Mouse (Mus musculus) megakaryocyte, embryonic 14.5 days (primary cell): ENCODE results near the gene Gja5.
"Not testable (repeated sequence)": the region's sequence is repeated elsewhere in the genome, so short reads cannot be mapped to it uniquely, and the experiment has no call there.

Experiments used
- FLI1 ChIP-seq: IDR thresholded peaks from 2 replicates; pipeline ENCODE4 v1.6.1; 2012; ENCODE audit warnings: low read length, inconsistent platforms, mixed read lengths
- GATA1 ChIP-seq: IDR thresholded peaks from 3 replicates; pipeline ENCODE4 v1.6.1; 2012; ENCODE audit warnings: mixed read lengths, low read length, inconsistent platforms, borderline replicate concordance

DNA sequence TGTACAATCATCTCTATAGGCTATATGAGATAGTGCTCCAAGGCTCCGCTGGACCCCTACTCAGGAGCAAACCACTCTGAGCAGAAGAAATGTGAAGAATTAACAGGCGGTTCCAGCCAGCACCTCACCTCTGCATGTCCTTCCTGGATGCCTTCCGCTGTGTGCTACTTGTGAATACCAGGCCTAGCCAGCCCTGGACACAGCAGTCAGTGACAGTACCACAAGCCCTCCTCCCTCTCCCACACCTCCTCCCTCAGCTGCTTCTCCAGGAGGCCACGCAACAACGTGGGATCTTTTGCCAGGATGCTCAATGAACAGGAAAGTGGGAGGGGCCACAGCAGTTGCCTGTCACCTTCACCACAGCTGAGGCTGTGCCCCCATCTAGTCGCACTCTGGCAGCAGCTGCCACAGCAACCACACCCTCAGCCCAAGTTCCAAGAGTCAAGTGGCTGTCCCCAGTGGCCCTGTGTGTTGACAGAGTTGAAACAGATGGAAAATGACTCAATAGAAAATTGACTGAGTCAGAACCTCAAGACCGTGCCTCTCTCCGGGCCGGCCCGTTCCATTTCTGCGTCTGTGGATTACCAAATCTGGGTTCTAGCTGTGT, 171.4 kb downstream of the Gja5 start:
- not testable (repeated sequence) for TF ChIP-seq FLI1, GATA1
